Mouse (Mus musculus) testis, adult 2 months (tissue): ENCODE results near the gene Lrrc4. TPM values are rescaled to one million over a fixed set of nuclear protein-coding genes. Genes with fewer than 3 reads are reported as not detected.

Source experiments
- H3K27ac ChIP-seq: fragments of 200-500 bp; 2 replicates; pipeline ENCODE4 v1.5.1; 2012; ENCODE audit warnings: low read depth, low read length; ENCODE audit not compliant: control insufficient read depth, insufficient read depth
- H3K27me3 ChIP-seq: fragments of 200-500 bp; 2 replicates; pipeline ENCODE4 v1.6.1; 2012; ENCODE audit warnings: mild to moderate bottlenecking, low read length, moderate library complexity; ENCODE audit not compliant: control insufficient read depth, insufficient read depth
- H3K36me3 ChIP-seq: fragments of 200-500 bp; 2 replicates; pipeline ENCODE4 v1.6.1; 2012; ENCODE audit warnings: mild to moderate bottlenecking, low read length; ENCODE audit not compliant: control insufficient read depth, insufficient read depth
- H3K4me1 ChIP-seq: fragments of 200-500 bp; 2 replicates; pipeline ENCODE4 v1.6.1; 2012; ENCODE audit warnings: low read length; ENCODE audit not compliant: control insufficient read depth, insufficient read depth
- H3K4me3 ChIP-seq: fragments of 200-500 bp; 2 replicates; pipeline ENCODE4 v1.5.1; 2012; ENCODE audit warnings: low read depth, mild to moderate bottlenecking, low read length, moderate library complexity, mixed read lengths; ENCODE audit not compliant: control insufficient read depth
- CTCF ChIP-seq: fragments of 200-500 bp; IDR thresholded peaks from 2 replicates; pipeline ENCODE4 v1.5.1; 2012; ENCODE audit warnings: low read depth, mild to moderate bottlenecking, inconsistent platforms, low read length, moderate library complexity; ENCODE audit not compliant: control insufficient read depth, insufficient read depth, insufficient replicate concordance
- POLR2A ChIP-seq: fragments of 200-500 bp; IDR thresholded peaks from 2 replicates; pipeline ENCODE4 v1.6.1; 2012; ENCODE audit warnings: low read depth, mild to moderate bottlenecking, inconsistent platforms, low read length, moderate library complexity; ENCODE audit not compliant: control insufficient read depth
- polyA plus RNA-seq: library from polyadenylated mRNA; depleted of rRNA; stranded (reverse); fragments of >200 nt; gene quantifications from 2 replicates; pipeline ENCODE4 v1.2.3, GENCODE M21; 2012

The Lrrc4 gene
- polyA plus RNA-seq, 1 experiment, result 3.0 TPM

DNA sequence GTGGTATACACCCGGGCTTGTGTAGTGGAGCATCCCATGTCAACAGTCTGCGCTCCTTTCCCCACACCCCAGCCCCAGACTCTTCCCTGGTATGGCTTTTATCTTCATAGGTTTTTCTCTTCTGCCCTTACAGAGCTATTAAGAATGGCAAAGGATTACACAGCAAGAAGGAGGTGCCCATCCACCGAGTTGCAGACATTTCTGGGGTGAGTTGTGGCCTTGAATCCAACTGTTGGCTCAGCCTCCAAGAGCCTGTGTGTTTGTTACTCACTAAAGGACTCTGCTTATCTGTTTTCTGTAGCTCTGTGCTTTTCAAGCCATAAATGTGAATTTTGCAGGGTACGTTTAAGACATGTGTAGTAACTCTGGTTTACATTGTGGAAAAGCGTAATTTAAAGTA, 106.8 kb downstream of the Lrrc4 start:
- Histone ChIP-seq H3K27me3 (no peaks in the 10 kb centered on the region), H3K36me3 (no peaks in the 10 kb centered on the region), H3K4me3 (no peak overlapping the region), H3K4me1 (peaks cover 3% of the 10 kb centered on the region; the same call in 1 of the 2 replicates), H3K27ac (no peak overlapping the region)
- no peak for TF ChIP-seq CTCF
- TF ChIP-seq POLR2A, result no peak

DNA sequence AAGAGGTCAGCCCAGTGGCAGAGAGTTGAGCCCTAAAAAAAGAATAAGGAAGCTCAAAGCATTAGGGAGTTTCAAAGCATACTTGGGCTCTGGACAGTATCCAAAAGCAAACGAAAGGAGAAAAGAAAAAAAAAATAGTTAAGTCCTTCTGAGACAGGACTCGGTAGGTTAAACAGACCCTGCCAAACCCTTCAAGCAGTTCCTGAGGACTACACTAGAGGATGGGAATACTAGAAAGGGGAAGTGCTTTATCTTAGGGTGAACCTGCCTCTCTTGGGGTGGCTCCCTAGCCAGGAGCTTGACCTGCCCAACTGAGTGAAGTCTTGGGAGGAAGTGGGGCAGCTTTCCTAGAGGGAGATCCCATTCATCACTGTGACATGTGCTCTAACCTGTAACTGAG, 108.5 kb downstream of the Lrrc4 start:
- Histone ChIP-seq H3K4me3 (no peak overlapping the region), H3K36me3 (no peaks in the 10 kb centered on the region), H3K27me3 (no peaks in the 10 kb centered on the region), H3K4me1 (peaks cover 3% of the 10 kb centered on the region; the same call in 1 of the 2 replicates), H3K27ac (no peak overlapping the region)
- TF ChIP-seq CTCF, result no peak
- no peak for TF ChIP-seq POLR2A

DNA sequence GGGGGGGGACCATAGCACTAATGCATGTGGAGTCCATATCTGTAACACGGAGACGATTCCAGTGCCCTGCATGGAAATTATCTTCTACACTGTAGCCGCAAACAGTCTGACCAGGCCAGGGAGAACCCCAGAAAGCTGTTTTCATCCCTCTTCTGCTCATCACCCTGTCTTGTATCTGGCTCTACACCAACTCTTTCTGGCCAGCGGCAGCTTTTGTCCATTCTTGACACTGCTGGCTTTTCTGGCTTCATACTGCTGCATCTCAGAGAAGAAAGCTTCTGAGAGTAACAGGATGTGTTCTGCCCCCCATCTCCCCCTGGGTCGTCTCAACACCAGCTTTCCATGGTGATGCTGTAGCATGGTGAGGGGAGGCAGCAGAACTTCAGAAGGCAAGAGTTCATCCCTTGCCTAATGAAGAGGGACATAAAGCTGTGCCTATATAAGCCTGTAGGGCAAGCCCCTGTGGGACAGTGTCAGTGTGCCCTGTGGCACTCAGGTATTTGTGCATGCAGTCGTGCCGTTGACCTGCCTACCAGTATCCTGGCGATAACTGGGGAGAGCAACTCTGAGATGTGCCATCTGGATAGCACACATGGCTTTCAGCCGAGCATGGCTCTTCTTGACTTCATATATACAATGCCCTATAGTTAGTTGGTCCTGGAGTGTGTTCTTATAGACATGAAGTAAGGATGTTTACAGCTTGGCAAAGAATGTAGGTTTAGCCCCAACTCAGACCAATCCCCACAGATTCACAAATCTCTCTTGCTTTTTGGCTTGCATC, 111.0 kb downstream of the Lrrc4 start:
- Histone ChIP-seq H3K4me1 (peaks cover 3% of the 10 kb centered on the region; the same call in 1 of the 2 replicates), H3K36me3 (no peaks in the 10 kb centered on the region), H3K4me3 (no peak overlapping the region), H3K27ac (no peak overlapping the region), H3K27me3 (no peaks in the 10 kb centered on the region)
- no peak for TF ChIP-seq POLR2A
- TF ChIP-seq CTCF, result no peak

DNA sequence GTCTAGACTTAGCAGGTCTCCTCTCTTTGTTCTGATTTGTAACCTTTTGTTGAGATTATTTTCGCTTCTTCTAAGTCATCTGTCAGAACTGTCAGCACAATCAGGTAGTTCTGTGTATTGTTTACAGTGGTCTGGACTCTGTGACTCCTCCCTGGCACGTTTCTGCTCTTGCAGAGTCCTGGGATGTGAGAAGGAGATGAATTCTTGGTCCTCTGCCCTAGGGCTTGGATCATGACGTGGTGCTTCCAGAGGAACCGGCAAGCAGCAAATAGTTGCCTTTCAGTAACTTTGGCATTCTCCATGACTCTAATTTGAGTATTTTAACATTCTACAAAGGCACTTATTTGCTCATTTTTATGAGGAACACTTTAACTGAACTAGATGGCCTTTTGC, 113.7 kb downstream of the Lrrc4 start:
- Histone ChIP-seq H3K27ac (no peak overlapping the region), H3K36me3 (no peaks in the 10 kb centered on the region), H3K4me3 (no peak overlapping the region), H3K27me3 (no peaks in the 10 kb centered on the region), H3K4me1 (no peaks in the 10 kb centered on the region)
- TF ChIP-seq POLR2A (no peak), CTCF (no peak)

DNA sequence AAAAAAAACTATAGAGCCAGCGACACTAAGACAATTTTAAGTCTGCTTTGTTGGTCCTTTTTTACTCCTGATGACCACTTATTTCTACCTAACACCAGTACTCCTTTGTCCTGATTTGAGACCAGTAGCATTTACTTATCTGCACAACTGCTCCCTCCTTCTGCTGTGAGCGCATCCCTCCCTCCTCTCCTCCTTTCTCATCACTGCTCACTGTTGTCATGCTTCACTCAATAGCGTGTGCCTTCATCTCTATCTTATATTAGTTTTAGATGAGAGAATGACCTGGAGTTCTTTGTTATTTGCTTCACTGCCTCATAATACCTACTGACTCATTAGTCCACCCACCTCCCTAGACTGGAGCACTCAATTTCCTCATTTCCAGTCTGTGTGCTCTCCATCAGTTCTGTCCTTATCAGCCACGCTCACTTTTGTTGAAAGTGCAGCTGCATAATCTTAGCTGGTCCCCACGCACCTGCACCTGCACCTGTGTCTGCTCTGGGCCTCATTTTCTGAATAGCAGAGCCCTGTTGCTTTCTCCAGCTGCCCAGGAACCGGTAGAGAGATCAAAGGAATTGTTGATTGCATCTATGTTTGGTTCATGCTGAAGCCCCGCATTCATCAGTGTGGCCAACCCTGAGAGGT, 114.2 kb downstream of the Lrrc4 start:
- Histone ChIP-seq H3K4me1 (no peaks in the 10 kb centered on the region), H3K4me3 (no peak overlapping the region), H3K36me3 (no peaks in the 10 kb centered on the region), H3K27me3 (no peaks in the 10 kb centered on the region), H3K27ac (no peak overlapping the region)
- no peak for TF ChIP-seq CTCF
- TF ChIP-seq POLR2A, result no peak

DNA sequence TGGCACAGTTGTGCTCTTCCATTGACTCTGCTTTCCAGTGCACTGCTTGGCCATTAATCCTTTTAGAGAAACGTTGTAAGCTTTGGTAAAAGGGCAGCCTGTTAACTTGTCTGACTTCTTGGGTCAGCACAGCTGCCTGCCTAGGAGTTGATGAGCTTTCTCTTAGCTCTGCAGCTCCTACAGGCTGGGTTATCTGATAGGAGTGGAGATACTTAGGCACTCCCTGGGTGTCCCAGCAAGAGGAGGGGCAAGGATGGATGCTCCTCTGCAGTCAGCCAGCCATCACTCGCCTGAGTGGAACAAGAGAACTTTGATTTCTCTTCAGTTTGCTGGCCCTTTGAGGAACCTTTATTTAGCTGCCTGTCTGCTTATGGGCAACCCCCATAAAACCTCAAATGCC, 121.5 kb downstream of the Lrrc4 start:
- Histone ChIP-seq H3K4me3 (no peak overlapping the region), H3K4me1 (no peaks in the 10 kb centered on the region), H3K27me3 (no peaks in the 10 kb centered on the region), H3K27ac (no peak overlapping the region), H3K36me3 (no peaks in the 10 kb centered on the region)
- no peak for TF ChIP-seq POLR2A
- no peak for TF ChIP-seq CTCF

DNA sequence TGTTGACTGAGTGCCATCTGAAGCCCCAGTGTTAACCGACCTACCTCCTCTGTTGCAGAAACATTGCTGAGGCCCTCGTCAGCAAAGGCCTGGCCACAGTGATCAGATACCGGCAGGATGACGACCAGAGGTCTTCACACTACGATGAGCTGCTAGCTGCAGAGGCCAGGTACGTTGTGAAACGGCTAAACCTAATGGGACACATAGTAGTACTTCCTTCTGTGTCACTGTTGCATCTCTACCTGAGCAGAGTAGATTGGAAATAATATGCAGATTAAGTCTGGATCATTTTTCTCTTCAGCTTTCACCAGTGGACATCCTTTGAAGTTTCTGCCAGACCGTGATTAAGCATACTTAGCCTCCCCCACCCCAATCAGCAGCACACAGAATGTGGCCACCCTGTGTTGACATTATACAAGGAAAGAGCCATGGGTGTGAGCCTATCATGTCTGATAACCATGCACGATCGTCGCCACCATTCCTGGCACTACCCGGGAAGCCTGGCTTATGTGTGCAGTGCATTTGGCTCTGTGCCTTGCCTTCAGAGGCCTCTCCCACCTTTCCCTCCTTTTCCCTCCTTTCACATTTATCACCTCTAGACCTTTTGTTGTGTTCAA, 124.5 kb downstream of the Lrrc4 start:
- no peak overlapping the region for H3K27ac ChIP-seq
- no peak overlapping the region for H3K4me3 ChIP-seq
- H3K36me3 ChIP-seq, result no peaks in the 10 kb centered on the region
- no peak for TF ChIP-seq CTCF
- no peak for TF ChIP-seq POLR2A
- no peaks in the 10 kb centered on the region for H3K4me1 ChIP-seq
- H3K27me3 ChIP-seq, result no peaks in the 10 kb centered on the region
